Mouse (Mus musculus) T-cell, adult 2 months (primary cell): Measurements from ENCODE around the gene Dysf.
A peak's percentile ranks its signal among the peaks of the same experiment; 100 is the strongest.

Source experiments
- DNase-seq: peaks from one replicate; pipeline ENCODE4 v3.0.0; 2022; ENCODE audit warnings: low spot score

Dysf gene

DNA sequence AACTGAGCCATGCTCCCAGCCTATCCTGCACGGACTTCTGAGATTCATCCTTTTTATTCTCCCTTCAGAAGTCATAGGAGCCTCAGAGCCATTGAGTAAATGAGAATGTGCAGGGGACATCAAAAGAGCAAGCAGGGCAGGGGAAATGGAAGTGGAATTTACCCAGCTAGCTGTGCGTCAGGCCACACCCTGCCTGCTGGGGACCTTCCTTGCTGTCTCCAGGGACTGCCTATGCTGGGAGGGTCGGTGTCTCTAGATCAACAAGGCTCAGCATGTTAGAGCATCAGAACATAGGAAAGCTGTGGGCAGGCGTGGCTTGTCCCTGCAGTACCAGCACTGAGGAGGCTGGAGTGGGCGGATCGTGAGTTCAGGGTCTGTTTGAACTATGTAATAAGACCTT, 42.6 kb downstream of the Dysf start:
- DNase-seq = no peak

DNA sequence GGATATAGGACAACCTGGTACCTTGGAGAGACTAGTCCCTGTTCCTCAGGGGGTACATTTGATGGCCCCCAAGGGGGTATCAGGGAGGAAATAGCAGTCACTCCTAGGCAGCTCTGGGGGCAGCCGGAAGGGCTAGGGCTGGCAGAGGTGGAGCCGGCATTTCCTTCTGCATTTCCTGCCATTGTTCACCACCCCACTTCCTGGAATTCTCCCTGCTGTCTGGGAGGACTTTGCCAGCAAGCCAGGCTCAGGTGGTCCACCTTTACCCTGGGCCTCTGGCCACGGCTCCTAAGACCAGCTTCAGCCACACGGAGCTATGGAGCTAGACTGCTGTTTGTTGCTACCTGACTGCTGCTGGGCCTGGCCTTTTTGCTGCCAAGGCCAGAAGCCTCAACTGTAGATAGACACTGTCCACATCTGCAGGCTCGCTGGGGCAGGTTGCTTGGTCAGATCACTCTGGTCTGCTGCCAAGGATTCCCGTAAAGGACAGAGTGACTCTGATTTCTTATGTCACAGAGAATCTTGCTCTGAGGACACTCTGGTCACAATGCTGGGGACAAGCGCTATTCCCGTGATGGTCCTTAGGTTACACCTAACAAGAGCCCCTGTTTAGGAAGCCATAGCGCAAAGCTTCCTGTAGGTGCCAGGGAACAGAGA, 45.6 kb downstream of the Dysf start:
- DNase-seq = no peak

DNA sequence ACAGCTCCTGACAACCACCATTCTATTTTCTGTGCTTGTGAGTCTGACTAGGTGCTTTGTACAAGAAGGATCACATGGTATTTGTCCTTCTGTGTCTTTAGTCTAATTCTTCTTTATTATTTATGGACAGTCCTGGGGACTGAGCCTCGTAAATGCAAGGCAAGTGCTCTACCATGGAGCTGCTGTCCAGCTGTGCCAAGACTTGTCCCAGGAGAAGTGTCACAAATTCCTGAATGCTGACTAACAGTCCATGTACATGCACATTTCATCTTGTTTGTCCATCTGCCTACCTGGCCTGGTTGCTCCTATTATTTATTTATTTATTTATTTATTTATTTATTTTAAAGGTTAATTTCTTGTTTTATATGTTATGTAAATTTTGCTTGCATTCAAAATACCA, 47.2 kb downstream of the Dysf start:
- DNase-seq = no peak

DNA sequence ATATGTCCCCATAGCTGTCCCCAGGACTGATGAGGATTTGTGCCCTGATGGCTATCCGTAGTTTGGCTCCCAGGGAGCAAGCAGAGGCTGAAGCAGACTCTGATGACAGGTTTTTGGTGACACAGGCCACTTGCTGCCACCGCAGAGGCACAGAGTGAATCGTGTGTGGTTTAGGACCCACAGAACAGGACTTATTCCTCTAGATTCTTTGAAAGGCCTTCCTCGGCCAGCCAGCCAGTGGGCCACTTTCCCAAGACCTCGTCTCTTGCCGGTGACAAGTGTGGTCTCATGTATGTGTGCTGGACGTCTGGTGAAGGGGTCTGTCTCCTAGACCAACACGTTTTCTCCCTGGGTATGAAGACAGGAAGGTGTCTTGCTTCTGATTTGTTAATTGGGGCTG, 48.8 kb downstream of the Dysf start:
- no peak for DNase-seq

DNA sequence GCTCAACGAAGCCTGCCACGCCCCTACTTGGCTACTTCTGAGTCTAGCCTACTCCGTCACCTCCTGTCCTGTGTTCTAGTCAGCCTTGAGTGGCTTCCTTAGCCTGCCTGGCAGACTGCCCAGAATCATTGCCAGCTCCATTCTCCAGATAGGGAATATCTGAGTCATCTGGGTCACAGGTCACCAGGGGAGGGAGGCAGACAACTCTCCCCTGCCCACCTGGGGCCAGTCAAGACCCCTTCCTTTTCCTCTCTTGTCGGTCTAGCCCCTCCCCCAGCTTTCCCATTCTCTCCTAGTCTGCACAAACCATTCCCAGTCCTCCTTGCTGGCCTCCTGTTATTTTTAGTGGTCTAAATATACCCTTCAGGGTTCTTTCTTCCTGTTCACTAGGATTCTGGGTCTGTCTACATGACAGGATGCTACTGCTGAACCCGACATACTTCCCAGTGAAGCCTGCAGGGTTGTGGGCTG, 50.3 kb downstream of the Dysf start:
- DNase-seq = no peak

DNA sequence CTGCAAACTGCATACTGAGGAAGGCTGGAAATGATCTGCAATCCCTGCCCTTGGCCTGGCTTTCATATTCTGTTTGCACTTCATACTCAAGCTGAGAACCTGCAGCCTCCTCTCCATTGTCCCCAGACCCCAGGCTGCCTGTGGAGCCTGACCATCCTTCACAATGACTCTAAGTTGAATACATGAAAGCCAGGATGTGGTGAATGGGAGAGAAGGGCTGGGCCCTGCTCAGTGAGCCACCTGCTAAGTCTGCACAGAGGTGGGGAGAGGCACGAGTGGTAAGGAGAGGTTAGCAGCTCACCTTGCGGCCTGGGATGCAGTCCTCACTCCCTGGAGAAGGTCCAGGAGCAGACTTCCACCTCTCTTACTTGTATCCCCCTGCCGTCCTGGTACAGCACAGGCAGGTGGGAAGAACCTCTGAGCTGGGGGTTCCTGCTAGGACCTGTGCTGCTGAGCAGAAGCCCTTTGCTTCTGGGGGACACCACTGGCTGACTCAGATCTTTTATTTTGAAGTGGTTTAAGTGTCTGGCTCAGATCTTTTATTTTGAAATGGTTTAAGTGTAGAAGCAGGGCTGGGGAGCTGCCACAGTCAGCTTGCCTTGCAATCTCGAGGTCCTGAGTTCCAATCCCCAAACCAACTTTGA, 51.5 kb downstream of the Dysf start:
- no peak for DNase-seq

DNA sequence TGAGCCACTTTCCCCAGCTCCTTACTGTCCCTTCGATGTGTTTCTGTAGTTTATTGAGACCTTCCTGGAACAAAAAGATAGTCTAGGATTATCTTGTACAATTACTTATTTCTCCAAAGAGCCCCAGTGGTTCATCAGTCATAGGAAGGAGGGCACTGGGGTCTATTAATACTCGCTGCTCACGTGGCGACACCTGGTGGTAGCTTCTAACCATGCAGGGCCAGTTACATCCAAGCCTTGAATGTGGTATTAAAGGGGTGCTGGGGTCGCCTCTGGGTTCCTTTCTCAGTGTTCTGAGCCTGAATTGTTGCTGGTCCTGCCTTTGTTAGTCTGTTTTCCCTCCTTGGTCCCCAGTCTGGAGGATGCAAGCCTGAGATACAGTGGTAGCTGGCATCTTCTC, 52.9 kb downstream of the Dysf start:
- DNase-seq = peak; percentile 26

DNA sequence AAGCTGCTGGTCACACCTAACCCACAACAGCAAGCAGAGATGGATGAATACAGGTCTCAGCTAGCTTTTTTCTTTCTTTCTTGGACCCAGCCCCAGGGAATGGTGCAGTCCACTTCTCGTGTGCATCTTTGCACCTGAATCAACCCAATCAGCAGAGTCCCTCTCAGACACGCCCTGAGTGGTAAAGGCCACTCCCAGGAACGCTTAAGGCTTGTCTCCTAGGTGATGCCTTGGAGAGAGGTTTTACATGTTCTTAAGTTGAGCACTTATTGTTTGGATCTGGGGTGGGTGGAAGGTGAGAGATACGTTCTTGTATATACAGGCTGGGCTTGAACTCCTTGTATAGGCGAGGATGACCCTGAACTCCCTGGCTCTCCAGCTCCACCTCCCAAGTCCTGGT, 54.2 kb downstream of the Dysf start:
- no peak for DNase-seq

DNA sequence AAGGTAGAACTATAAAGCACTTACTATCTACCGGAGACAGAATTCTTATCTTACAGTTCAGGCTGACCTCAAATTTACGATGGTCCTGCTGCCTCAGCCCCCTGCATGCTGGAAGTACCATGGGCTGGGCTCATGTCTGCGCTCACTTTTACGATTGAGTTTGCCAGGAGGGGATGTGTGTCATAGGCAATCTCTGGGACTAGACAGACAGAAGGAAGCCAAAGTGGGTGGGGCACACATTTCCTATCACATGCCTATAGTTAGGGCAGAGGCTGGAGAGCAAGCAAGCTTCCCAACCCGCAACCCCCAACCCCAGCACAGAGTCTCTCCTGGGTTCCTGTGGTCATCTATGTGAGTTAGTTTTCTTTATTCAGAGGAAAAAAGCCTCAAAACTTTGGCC, 59.8 kb downstream of the Dysf start:
- no peak for DNase-seq

DNA sequence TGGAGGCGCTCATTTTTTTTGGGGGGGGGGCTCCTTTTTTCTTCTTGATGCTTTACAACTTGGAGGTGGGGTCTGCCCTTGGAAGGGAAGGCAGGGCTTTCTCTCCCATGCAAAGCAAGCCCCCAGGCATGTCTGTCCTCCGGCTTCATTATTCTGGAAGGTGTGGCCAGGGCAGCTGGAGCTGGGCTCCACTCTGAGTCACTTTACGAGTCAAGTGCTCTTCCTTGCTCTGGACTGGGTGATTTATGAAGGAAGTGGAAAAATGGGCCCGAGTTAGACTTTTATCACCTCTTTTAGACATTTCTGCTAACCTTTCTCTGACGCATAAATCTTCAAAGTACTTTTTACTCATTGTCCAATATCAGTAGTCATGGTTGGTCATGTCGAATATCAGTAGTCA, 61.9 kb downstream of the Dysf start:
- no peak for DNase-seq

DNA sequence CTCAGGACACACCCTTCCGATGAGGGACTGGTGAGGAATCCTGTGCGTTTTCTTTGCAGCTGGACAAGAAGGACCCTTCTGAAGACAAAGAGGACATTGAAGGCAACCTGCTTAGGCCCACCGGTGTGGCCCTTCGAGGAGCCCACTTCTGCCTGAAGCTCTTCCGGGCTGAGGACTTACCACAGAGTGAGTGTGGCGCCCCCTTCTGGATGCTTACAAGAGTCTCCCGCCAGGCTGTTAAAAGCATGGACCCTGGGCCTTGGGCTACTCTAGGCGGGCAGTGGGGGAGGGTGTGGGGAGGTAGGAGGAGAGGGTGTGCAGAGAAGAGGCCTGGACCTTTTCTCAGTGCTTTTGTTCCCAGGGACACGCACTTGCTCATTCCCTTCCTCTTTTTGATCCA, 64.2 kb downstream of the Dysf start:
- no peak for DNase-seq

DNA sequence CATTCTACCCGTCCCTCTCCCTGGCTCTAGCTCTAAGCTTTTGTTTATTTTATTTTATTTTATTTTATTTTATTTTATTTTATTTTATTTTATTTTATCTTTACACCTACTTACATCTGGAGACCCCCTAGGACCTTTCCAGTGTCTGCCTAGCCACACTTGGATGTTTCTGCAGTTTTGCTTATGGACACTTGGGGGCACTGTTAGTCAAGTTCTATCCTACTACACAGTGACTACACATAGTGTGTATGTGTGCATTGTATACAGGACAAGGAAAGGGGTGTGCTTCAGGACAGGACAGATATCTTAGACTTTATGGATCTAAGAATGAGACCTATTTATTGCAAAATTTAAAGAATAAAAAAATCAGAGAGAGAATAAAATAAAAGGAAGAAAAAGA, 69.8 kb downstream of the Dysf start:
- no peak for DNase-seq

DNA sequence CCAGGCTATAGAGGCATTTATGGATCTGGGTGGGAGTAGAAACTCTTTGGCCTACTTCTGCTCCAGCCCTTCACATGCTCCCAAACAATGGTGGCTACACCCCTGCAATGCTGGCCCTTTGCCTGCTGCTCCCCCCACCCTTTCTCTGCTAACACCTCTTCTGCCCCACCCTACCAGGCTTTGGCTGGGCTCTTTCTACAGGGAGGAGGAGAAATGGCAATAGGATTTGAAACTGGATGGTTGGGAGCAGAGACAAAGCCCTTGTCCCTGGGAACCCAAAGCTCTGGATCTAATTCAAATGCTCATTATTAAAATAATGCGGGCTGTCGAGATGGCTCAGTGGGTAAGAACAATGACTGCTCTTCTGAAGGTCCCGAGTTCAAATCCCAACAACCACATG, 72.2 kb downstream of the Dysf start:
- no peak for DNase-seq

DNA sequence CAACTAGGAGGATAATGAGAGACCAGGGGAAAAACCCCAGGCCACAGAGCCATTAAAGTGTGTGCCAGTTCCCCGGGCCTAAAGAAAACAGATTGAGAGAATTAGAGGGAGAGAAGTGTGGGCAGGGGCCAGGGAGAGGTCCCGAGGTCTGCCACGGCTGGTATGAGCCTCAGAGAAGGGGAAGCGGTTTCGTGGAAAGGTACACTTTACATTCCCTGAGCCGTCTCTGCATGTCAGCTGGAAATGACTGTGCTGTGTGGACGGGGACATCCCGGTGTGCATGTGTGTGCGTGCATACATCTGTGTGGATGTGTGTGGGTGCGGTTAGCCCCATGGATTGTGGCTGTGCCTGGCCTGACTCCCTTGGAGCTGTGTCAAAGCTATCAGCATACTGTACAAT, 76.4 kb downstream of the Dysf start:
- DNase-seq = no peak

DNA sequence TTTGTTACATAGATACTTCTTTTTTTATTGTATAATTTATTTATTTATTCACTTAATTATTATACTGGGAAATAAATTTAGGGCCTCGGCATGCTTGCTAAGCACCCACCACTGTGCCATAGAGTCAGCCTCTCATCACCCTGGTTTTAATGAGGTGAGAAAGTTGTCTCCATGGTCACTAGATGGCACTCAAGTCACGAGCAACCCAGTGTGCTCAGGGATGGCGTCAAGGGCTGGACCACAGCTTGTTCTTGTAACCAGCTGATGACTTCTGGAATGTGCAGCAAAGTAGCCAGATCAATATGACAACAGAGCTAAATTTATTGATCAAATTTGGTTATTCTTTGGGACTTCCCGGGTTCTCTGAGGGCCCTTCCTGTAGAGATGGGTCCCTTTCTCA, 85.1 kb downstream of the Dysf start:
- DNase-seq = no peak

DNA sequence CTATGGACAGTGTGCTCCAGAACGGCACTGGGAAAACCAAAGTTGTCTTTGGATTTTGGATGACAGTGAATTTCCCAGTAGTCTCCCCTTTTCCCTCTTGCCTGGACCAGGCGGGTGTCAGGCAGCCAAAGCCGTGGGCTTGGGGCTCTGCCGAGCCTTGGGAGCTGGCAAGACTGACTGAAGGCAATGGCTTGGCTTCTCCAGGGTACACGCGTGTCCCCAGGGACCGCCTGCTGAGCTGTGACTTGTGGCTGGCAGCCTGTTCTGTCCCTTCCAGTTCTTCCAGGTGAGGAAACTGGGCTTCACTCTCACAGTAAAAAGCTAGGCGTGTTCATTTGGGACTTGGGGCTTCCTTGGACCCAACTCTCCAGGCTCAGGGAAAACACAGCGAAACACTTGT, 86.1 kb downstream of the Dysf start:
- DNase-seq = no peak

DNA sequence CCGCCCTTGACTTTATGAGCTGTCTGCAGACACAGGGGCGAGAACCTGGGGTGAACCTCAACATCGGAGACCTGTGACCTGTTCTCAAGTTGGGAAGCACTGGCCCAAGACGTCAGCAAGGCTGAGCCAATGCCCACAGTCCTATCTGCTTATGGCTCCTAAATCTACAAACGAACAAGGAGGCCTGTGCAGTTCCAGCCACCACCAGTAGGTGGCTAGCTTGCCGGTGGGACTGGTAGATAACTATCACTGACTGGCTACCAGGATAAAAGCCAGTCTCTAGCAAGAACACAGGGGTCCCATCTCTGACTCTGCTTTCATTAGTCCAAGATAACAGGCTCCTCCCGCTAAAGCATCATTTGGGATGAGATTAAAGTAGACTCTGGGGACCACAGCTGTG, 86.6 kb downstream of the Dysf start:
- DNase-seq = peak; percentile 20

DNA sequence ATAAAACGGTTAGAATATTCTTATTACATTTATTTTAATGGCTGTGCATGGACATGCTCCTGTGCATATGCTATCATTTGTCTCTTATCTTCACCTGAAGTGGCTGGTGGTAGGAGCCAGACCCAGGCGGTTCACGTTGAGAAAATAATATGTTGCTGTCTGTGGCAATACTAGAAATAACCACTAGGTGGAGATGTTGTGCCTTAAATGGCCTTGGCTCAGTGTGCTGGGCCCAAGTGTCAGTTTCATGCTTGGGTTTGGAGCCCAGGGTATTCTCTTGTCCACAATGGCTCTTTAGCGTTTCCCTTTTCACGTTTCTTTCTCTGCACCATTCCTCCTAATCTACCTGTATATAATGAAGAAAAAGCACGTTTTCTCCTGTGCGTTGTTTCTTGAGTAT, 87.5 kb downstream of the Dysf start:
- peak; percentile 25 for DNase-seq

DNA sequence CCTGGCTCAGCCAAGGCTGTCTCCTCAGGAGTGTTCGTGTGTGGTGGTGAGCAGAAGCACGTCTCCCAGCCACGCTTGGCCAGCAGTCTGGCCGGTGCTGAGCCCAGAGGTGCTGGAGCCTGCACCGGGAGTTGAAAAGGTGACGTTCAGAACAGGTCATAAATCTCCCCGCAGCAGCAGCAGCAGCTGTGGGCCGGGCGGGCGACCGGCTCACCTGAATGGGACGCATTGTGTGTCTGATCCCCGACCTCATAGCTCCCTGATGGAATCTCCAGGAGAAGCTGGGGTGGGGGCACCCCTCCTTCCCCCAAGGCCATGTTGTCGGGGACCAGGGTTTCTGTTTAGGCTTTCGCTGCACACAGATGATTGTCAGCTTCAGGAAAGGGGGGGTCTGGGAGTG, 93.6 kb downstream of the Dysf start:
- DNase-seq = no peak

DNA sequence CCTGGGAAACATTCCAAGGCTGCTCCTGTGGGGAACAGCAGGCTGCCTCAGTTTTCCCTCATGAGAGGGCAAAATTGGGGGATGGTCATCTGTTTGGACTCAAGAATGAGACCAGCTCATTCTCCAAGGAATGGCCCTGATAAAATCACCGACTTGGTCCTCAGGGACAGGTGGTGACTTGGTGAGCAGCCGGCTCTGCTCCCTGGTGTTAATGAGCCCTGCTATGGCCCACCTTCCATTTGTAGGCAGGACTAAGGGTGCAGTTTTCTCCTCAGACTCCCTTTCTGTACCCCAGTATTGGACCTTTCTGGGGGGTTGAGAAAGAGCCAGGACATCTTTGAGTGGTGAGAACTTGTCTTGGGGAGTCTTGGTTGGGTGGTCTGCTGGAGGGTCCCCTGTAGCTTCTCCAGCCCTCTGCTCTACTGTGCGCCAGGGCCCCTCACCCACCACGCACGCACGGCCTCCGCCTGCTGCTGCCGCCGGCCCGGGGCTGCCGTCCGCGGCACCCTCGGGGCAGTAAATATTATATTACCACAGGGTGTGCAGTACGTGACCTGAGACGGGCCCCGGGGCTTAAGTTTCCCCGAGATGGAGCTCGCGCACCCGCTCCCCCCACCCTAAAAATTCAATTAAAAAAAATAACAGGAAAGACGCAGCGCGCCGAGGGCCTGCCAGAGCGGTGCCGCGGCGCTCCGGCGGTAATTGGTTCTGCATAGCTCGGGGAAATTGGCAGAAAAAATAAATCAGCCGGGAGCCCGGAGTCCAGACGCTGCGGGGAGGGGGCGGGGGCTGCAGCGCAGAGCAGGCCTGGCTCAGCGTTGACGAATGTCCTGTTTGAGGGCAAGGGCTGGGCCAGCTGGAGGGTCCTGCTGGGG, 97.0 kb downstream of the Dysf start:
- no peak for DNase-seq

DNA sequence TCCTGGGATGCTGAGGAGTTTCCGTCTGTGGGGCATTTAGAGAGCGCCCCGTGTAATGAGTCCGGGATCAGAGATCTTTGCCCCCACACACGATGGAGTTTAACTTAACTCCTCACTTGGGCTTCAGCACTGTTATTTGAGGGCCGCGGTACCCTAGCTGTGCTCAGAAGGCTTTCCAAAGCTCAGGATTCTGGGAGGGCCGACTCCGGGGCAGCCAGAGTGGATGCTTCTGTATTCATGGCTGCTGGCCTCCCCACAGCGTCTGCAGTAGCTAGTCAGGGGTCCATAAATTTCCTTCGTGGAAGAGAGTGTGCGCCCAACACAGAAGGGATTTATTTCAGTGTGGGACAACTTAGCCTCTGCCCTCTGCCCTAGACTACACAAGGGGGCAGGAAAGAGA, 97.7 kb downstream of the Dysf start:
- no peak for DNase-seq

DNA sequence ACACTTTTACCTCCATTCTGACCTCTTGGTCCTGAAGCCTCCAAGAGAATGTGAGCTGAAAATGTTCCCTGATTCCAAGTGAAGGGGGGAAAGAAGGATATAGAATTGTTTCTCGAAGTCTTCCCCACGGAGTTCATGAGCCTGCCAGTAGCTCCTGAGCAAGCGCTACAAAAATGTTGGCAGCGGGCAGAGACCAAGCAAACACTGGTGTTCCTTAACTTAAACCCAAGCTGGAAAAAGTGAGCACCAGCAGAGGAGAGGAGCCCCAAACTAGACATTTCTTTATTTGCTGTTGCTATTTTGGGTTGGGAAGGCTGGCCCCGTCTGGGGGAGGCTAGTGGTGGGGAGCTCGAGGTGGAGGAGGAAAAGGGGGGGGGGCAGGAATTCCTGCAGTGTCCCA, 102.0 kb downstream of the Dysf start:
- DNase-seq = no peak

DNA sequence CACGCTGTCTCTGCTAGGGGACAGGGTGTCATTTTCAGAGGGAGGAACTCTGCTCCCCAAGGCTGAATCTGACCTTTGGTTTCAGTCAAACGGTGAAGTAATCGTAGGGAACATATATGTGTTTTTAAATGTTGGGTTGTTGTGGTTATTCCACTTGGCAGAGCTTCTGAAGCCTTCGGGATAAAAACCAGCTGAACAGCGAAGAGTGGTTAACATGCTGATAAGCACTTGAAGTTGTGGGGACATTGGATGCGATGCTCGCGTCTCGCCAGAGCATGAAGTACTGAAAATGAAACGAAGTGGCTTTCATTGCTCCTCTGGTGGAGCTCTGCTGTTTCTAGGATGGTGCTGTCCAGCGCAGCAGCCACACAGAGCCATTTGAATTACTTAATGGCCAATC, 102.7 kb downstream of the Dysf start:
- no peak for DNase-seq
